Mouse (Mus musculus): Measurements from ENCODE around the gene Rex1bd. TPM values are rescaled to one million over a fixed set of nuclear protein-coding genes. Genes with fewer than 3 reads are reported as not detected.
A peak's percentile ranks its signal among the peaks of the same experiment; 100 is the strongest.

Rex1bd gene
- total RNA-seq, 2 experiments from 2014 or later, result 109 to 113 TPM

GRCm38 (mm10) chr8:70487993-70488796 is 18.4 kb downstream of the Rex1bd start:
- intact Hi-C loops (cut with DNase I), result no loop called here
- no peak for DNase-seq

- no peak for DNase-seq
- intact Hi-C loops (cut with DNase I), result no loop called here
Measured at GRCm38 (mm10) chr8:70486941-70487520, 19.5 kb downstream of the Rex1bd start, which contains the start of gene Tmem59l. Gene Tmem59l, minus strand, starts transcription at chr8:70487358.

GRCm38 (mm10) chr8:70486191-70486681 is 20.3 kb downstream of the Rex1bd start:
- DNase-seq, result no peak
- intact Hi-C loops (cut with DNase I), result no loop called here

GRCm38 (mm10) chr8:70482943-70483342 is 23.6 kb downstream of the Rex1bd start:
- intact Hi-C loops (cut with DNase I), result no loop called here

GRCm38 (mm10) chr8:70481908-70482307 is 24.6 kb downstream of the Rex1bd start:
- no peak for DNase-seq
- intact Hi-C loops (cut with DNase I), result no loop called here

More at GRCm38 (mm10) chr8:70482943-70483342, 23.6 kb downstream of the Rex1bd start:
- no peak for DNase-seq

GRCm38 (mm10) chr8:70477269-70477982 is 29.1 kb downstream of the Rex1bd start:
- intact Hi-C loops (cut with DNase I), result no loop called here
- DNase-seq, result no peak

GRCm38 (mm10) chr8:70476333-70477268 is 30.0 kb downstream of the Rex1bd start, which contains the start of gene Klhl26:
Gene Klhl26, minus strand, starts transcription at chr8:70476968.
- DNase-seq, result peak; percentile 94 to 96
- intact Hi-C loops (cut with DNase I), result no loop called here

- intact Hi-C loops (cut with DNase I), result no loop called here
- no peak for DNase-seq
Measured at GRCm38 (mm10) chr8:70471856-70472255, 34.7 kb downstream of the Rex1bd start.

- intact Hi-C loops (cut with DNase I), result no loop called here
- DNase-seq, result no peak
Measured at GRCm38 (mm10) chr8:70469938-70470337, 36.6 kb downstream of the Rex1bd start.

- DNase-seq, result no peak
- intact Hi-C loops (cut with DNase I), result no loop called here
Measured at GRCm38 (mm10) chr8:70469295-70469916, 37.1 kb downstream of the Rex1bd start.

- intact Hi-C loops (cut with DNase I), result no loop called here
- DNase-seq, result no peak
Measured at GRCm38 (mm10) chr8:70468733-70469132, 37.8 kb downstream of the Rex1bd start.

GRCm38 (mm10) chr8:70467907-70468306 is 38.6 kb downstream of the Rex1bd start:
- no peak for DNase-seq
- intact Hi-C loops (cut with DNase I), result no loop called here

- peak in 1 of 2 experiments; percentile 44 for DNase-seq
- intact Hi-C loops (cut with DNase I), result no loop called here
Measured at GRCm38 (mm10) chr8:70467229-70467725, 39.3 kb downstream of the Rex1bd start.

GRCm38 (mm10) chr8:70466771-70467170 is 39.8 kb downstream of the Rex1bd start:
- intact Hi-C loops (cut with DNase I), result no loop called here
- peak; percentile 63 to 64 for DNase-seq

GRCm38 (mm10) chr8:70466305-70466704 is 40.2 kb downstream of the Rex1bd start:
- intact Hi-C loops (cut with DNase I), result no loop called here
- DNase-seq, result no peak

GRCm38 (mm10) chr8:70465701-70466100 is 40.9 kb downstream of the Rex1bd start:
- intact Hi-C loops (cut with DNase I), result no loop called here
- no peak for DNase-seq

GRCm38 (mm10) chr8:70464162-70464561 is 42.4 kb downstream of the Rex1bd start:
- intact Hi-C loops (cut with DNase I), result no loop called here
- DNase-seq, result no peak

- intact Hi-C loops (cut with DNase I), result no loop called here
- DNase-seq, result peak; percentile 43 to 63
Measured at GRCm38 (mm10) chr8:70463306-70463705, 43.2 kb downstream of the Rex1bd start.

GRCm38 (mm10) chr8:70462516-70462813 is 44.1 kb downstream of the Rex1bd start:
- intact Hi-C loops (cut with DNase I), result no loop called here
- DNase-seq, result no peak
